23 mouse cellular contexts compared by ENCODE assay signal in genomic region chr11:115406858-115407401, GRCm38 (mm10). TPM values are rescaled to one million over a fixed set of nuclear protein-coding genes. Genes with fewer than 3 reads are reported as not detected.
DNase-seq lines count a peak whose midpoint lies in the region; TF ChIP-seq lines count a peak whose summit lies in the region.
"Had no signal": no experiment of that assay in that cellular context is flagged by ENCODE, and none has a peak within 500 bp of the region (broad histone marks: within the 10 kb centered on the region; RNA-seq: fewer than 3 reads in every experiment).

No protein-coding gene starts in this region.

- no peaks in the 10 kb centered on the region for H3K27me3 ChIP-seq in MEL (ENCODE audit: control insufficient read depth in 1 of 2, insufficient read depth in 2 of 2, low read length in 2 of 2)
- H3K27me3 ChIP-seq: forebrain, embryonic 13.5 days; hindbrain, embryonic 15.5 days; liver, embryonic 13.5 days; midbrain, embryonic 12.5 days; Patski had no signal

- TF ChIP-seq POLR2A in MEL (IDR thresholded peaks at IDR 0.05; ENCODE audit: control insufficient read depth in 1 of 2, insufficient read depth in 1 of 2, low read depth in 1 of 2, low read length in 2 of 2, poor library complexity in 1 of 2) = no peak

- peaks cover 10% of the 10 kb centered on the region for H3K79me2 ChIP-seq in MEL (ENCODE audit: control insufficient read depth, insufficient read depth, low read length, poor library complexity)

- H3K9ac ChIP-seq in MEL (ENCODE audit: control insufficient read depth, low read depth, low read length, poor library complexity, severe bottlenecking) = no peak overlapping the region
- H3K9ac ChIP-seq: forebrain, embryonic 13.5 days; hindbrain, embryonic 15.5 days; liver, embryonic 13.5 days; midbrain, embryonic 12.5 days had no signal

- DNase-seq in lung, postnatal 36 days = peak; percentile 15
- DNase-seq in lung, postnatal 14 days = no peak
- DNase-seq in MEL (ENCODE audit: low read depth, low spot score) = no peak
- DNase-seq in natural killer cell, adult 2 months (ENCODE audit: low spot score in 2 of 2) = peak; percentile 52 to 55
- DNase-seq in thymus, postnatal 4 days = peak; percentile 83
- no peak for DNase-seq in cerebellum, adult 18-20 months
- no peak for DNase-seq in layer of hippocampus, postnatal 10 days (ENCODE audit: low spot score in 2 of 2)
- DNase-seq: adrenal gland, adult 2 months; cerebellum, adult 11-12 months; embryo, embryonic 11 days; heart, postnatal 14 days; kidney, adult 18-20 months; kidney, postnatal 25 days; liver, embryonic 13.5 days; lung, postnatal 10 days had no signal

- TF ChIP-seq CTCF in MEL (IDR thresholded peaks at IDR 0.05 in 2 of 3, conservative IDR thresholded peaks at IDR 0.05 in 1 of 3; ENCODE audit: control insufficient read depth in 1 of 3, insufficient read depth in 1 of 3, low read depth in 2 of 3, low read length in 3 of 3, poor library complexity in 1 of 3, severe bottlenecking in 1 of 3) = no peak

- peaks cover 0 to 25% of the 10 kb centered on the region in 2 experiments; a peak in 2 of 4 replicates for H3K36me3 ChIP-seq in MEL (ENCODE audit: control insufficient read depth in 1 of 2, insufficient read depth in 2 of 2, low read length in 2 of 2)

- TF ChIP-seq RAD21 in MEL (IDR thresholded peaks at IDR 0.05; ENCODE audit: low read depth, low read length) = no peak

- H3K4me1 ChIP-seq in MEL (ENCODE audit: control insufficient read depth in 1 of 2, insufficient read depth in 2 of 2, low read length in 2 of 2) = peaks cover 2 to 34% of the 10 kb centered on the region in 2 experiments; a peak in 3 of 4 replicates

- H3K9me3 ChIP-seq in MEL (replicated peaks; ENCODE audit: insufficient read depth, low read length) = no peaks in the 10 kb centered on the region
- H3K9me3 ChIP-seq: forebrain, embryonic 13.5 days; hindbrain, embryonic 15.5 days; limb, embryonic 10.5 days; liver, embryonic 13.5 days; midbrain, embryonic 12.5 days had no signal

- no peak overlapping the region for H3K4me3 ChIP-seq in MEL (ENCODE audit: control insufficient read depth in 1 of 2, insufficient read depth in 1 of 2, low read depth in 2 of 2, low read length in 2 of 2)
- H3K4me3 ChIP-seq: forebrain, embryonic 13.5 days; hindbrain, embryonic 15.5 days; limb, embryonic 10.5 days; liver, embryonic 13.5 days; myocyte had no signal

- H3K27ac ChIP-seq in MEL (ENCODE audit: control insufficient read depth, low read depth, low read length) = no peak overlapping the region
- H3K27ac ChIP-seq: forebrain, embryonic 13.5 days; hindbrain, embryonic 15.5 days; limb, embryonic 10.5 days; liver, embryonic 13.5 days had no signal

- TF ChIP-seq EP300 in MEL (IDR thresholded peaks at IDR 0.05; ENCODE audit: low read depth in 1 of 2, low read length in 2 of 2) = no peak

TF ChIP-seq in MEL, 35 proteins besides CTCF, POLR2A, EP300 and RAD21:
- no peak for TF ChIP-seq TCF12 (IDR thresholded peaks at IDR 0.05; ENCODE audit: low read depth, low read length)
- peak; percentile 63; the same call in 1 of the 2 replicates for TF ChIP-seq TBP (IDR thresholded peaks at IDR 0.05; ENCODE audit: low read depth, low read length)

RNA-seq across cellular contexts. Expression of gene Mrpl58, which starts 3.4 kb away (rescaled TPM):
- 132 and 137 TPM in 2 replicates for total RNA-seq in MEL (2012; rRNA removed)
- polyA plus RNA-seq in MEL (2012; ENCODE audit: insufficient read depth in 1 of 2, insufficient read length in 2 of 2, low read depth in 1 of 2, low replicate concordance in 2 of 2, missing spikeins in 1 of 2) = 100 to 1,000 TPM in 1 of 2 experiments, not detected in 1; 137 TPM
- 10 to 100 TPM; 86.3 to 96.3 TPM for total RNA-seq in layer of hippocampus, postnatal 10 days (2021)

RNA-seq across cellular contexts. Expression of gene Atp5h, which starts 12.8 kb away (rescaled TPM):
- 665 and 706 TPM in 2 replicates for total RNA-seq in MEL (2012; rRNA removed)
- polyA plus RNA-seq in MEL (2012; ENCODE audit: insufficient read depth in 1 of 2, insufficient read length in 2 of 2, low read depth in 1 of 2, low replicate concordance in 2 of 2, missing spikeins in 1 of 2) = 1,000 to 10,000 TPM in 1 of 2 experiments, 100 to 1,000 TPM in 1; 525 to 1,715 TPM
- total RNA-seq in layer of hippocampus, postnatal 10 days (2021) = 100 to 1,000 TPM; 406 to 440 TPM

RNA-seq across cellular contexts. Expression of gene Kctd2, which starts 13.0 kb away (rescaled TPM):
- total RNA-seq in MEL (2012; rRNA removed) = 12.3 and 13.2 TPM in 2 replicates
- 10 to 100 TPM in 1 of 2 experiments, not detected in 1; 20.6 TPM for polyA plus RNA-seq in MEL (2012; ENCODE audit: insufficient read depth in 1 of 2, insufficient read length in 2 of 2, low read depth in 1 of 2, low replicate concordance in 2 of 2, missing spikeins in 1 of 2)
- 10 to 100 TPM; 57.6 to 66.7 TPM for total RNA-seq in layer of hippocampus, postnatal 10 days (2021)

RNA-seq across cellular contexts. Expression of gene Cdr2l, which starts 25.2 kb away (rescaled TPM):
- 6.3 and 8.2 TPM in 2 replicates for total RNA-seq in MEL (2012; rRNA removed)
- polyA plus RNA-seq in MEL (2012; ENCODE audit: insufficient read depth in 1 of 2, insufficient read length in 2 of 2, low read depth in 1 of 2, low replicate concordance in 2 of 2, missing spikeins in 1 of 2) = 1 to 10 TPM in 1 of 2 experiments, not detected in 1; 5.2 TPM
- 10 to 100 TPM; 18.4 to 19.1 TPM for total RNA-seq in layer of hippocampus, postnatal 10 days (2021)

RNA-seq across cellular contexts. Expression of gene Trim80, which starts 33.4 kb away (rescaled TPM):
- total RNA-seq in MEL (2012; rRNA removed) = not detected in 2 replicates
- polyA plus RNA-seq in MEL (2012; ENCODE audit: insufficient read depth in 1 of 2, insufficient read length in 2 of 2, low read depth in 1 of 2, low replicate concordance in 2 of 2, missing spikeins in 1 of 2) = not detected
- total RNA-seq in layer of hippocampus, postnatal 10 days (2021) = under 1 TPM in 1 of 2 experiments, not detected in 1; 0.18 TPM
- total RNA-seq: granulocyte monocyte progenitor cell, adult 5-6 weeks; layer of hippocampus, postnatal 25 days had no signal
- polyA plus RNA-seq: forebrain, embryonic 13.5 days; hindbrain, embryonic 15.5 days; midbrain, embryonic 12.5 days; myocyte; Patski had no signal

Comparison
In these comparisons a context has a peak if more than half of its experiments do, and no peak if none do; other contexts are left out.
1. DNase-seq: peak in lung, postnatal 36 days (single experiment), natural killer cell, adult 2 months (2 of 2) and thymus, postnatal 4 days (single experiment); none in lung, postnatal 14 days (single experiment), MEL (single experiment), cerebellum, adult 18-20 months (0 of 2) and layer of hippocampus, postnatal 10 days (0 of 2).